Mouse (Mus musculus) 3T3-L1 (cell line): Measurements from ENCODE around the gene Ehmt2.
"Not testable (repeated sequence)": the region's sequence is repeated elsewhere in the genome, so short reads cannot be mapped to it uniquely, and the experiment has no call there.

Experiments used
- DNase-seq: peaks from one replicate; pipeline ENCODE4 v3.0.0-alpha.2; 2015; ENCODE audit warnings: low read depth, low spot score

The Ehmt2 gene

DNA sequence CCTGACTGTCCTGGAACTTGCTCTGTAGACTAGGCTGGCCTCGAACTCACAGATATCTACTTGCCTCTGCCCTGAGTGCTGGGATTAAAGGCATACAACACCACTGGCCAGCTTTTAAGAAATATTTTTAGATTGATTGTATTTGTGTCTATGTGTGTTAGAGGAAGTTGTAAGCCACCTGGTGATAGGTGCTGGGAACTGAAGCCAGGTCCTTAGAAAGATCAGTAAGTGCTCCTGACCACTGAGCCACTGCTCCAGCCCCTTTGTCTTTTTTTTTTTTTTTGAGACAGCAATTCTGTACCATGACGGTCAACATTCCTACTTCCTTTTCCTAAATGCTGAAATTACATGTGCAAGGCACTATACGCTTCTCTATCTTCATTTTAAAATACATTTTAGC lies 55.0 kb downstream of the Ehmt2 start:
- no peak for DNase-seq

DNA sequence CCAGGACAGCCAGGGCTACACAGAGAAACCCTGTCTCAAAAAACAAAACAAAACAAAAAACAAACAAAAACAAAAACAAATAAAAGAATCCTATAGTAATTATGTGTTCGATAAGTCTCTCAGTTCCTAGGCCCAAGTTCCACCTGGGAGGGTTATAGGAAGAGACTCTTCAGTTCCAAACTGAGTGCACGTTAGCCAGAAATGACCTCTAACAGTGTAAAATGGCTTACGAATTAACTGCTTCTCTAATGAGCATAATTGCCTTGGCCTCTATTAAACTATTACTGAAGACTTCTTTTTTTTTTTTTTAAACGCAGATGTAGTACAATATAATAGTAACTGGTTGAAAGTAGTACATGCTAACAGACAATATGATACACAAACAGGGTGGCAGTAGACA lies 55.6 kb downstream of the Ehmt2 start:
- no peak for DNase-seq

- DNase-seq = no peak
Observed at GRCm38 (mm10) chr17:34954831-34955230, 56.6 kb downstream of the Ehmt2 start.

- DNase-seq = no peak
Observed at GRCm38 (mm10) chr17:34955884-34956283, 57.6 kb downstream of the Ehmt2 start.

- peak; percentile 69 for DNase-seq
Observed at GRCm38 (mm10) chr17:34956340-34956739, 58.1 kb downstream of the Ehmt2 start.

GRCm38 (mm10) chr17:34957291-34957690 lies 59.0 kb downstream of the Ehmt2 start:
- not testable (repeated sequence) for DNase-seq

GRCm38 (mm10) chr17:34957966-34958365 lies 59.7 kb downstream of the Ehmt2 start:
- not testable (repeated sequence) for DNase-seq

DNA sequence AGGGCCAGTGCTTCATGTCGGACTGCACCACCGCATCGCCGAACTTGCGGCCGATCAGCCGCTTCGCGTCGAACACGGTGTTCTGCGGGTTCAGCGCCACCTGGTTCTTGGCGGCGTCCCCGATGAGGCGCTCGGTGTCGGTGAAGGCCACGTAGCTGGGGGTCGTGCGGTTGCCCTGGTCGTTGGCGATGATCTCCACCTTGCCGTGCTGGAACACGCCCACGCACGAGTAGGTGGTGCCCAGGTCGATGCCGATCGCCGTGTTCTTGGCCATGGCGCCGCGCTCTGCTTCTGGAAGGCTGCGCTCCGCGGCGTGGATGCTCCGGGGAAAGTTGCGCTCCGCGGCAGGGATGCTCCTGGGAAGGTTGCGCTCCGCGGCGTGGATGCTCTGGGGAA lies 60.5 kb downstream of the Ehmt2 start:
- DNase-seq = not testable (repeated sequence)

- DNase-seq = peak; percentile 92
Observed at GRCm38 (mm10) chr17:34959130-34959778, 61.0 kb downstream of the Ehmt2 start, which contains the start of gene Hspa1b. TSS of gene Hspa1b (minus strand) at chr17:34959238.

DNA sequence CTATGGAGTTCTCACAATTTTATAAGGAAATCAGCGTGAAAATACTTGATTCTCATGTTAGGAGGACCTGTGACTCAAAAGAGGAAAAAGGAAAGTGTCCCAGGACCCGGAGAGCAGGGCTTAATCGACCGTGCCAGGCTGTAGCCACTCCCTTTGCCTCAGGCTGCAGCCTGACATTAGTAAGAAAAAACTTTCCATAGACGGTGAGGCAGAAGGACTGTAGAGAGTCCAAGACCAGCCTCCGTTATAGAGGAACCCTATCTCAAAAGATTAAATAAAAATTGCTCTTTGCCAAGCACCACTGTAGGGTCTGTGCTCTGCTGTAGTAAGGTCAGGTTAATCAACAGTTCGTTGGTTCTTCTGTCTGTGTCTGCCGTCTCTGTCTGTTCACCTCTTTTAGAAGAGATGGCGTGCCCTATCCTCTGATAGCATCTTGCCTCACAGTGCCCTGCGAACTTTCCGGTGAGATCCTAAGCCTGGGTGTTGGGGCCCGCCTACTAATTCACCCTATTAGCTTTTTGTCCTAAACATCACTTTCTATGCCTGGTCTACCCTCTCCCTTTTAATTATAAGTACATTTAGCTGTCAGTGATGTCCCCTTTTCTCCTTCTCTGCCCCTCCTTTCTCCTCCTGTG lies 61.7 kb downstream of the Ehmt2 start:
- DNase-seq = peak; percentile 92

DNA sequence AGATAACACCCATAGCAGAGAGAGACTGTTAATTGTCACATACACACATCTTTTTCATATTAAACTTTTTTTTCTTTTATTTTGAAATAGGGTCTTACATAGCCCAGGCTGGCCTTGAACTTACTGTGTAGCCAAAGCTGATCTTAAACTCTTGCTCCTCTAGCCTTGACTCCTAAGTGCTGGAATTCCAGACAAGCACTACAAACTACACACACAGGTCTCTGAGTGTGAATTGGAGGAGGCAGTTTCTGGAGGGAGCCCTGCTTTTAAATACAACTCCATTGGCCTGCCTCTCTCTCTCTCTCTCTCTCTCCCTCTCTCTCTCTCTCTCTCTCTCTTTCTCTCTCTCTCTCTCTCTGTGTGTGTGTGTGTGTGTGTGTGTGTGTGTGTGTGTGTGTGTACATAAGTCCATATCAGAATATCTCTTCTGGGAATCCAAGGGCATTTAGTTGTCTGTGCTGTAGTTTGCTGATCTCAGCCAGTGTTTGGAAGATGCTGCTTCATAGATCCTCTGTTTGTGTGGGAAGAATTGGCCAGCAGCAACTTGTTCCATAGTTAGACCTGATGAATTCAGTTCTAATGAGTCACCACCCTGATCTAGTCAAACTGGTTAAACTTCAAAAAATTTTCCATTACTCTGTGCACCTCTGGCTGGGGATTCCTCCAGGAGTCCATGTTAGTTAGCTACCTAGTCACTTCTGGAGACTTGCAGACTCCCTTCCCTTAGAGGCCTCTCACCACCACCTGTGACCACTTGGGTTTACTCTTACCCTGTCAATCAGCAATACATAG lies 62.6 kb downstream of the Ehmt2 start:
- DNase-seq = peak; percentile 88

GRCm38 (mm10) chr17:34962125-34962524 lies 63.9 kb downstream of the Ehmt2 start:
- DNase-seq = peak; percentile 41

GRCm38 (mm10) chr17:34962841-34963240 lies 64.6 kb downstream of the Ehmt2 start:
- no peak for DNase-seq
